Mouse (Mus musculus): ENCODE measurements at regions not wholly inside any gene's neighbourhood (a gene's known extent, or its start where the extent isn't known, plus 50 kb on each side); places are given as distances from the start of the nearest gene placed in this dataset.

- Histone ChIP-seq H3K79me2 (ENCODE audit: control insufficient read depth, insufficient read depth) (no peaks in the 10 kb centered on the region), H3K27me3 (ENCODE audit: control insufficient read depth, insufficient read depth, insufficient read length) (no peaks in the 10 kb centered on the region), H3K4me3 (no peak overlapping the region), H3ac (ENCODE audit: control insufficient read depth, insufficient read length) (no peak overlapping the region), H3K4me2 (ENCODE audit: low read depth) (no peak overlapping the region), H3K36me3 (ENCODE audit: control insufficient read depth, insufficient read depth) (no peaks in the 10 kb centered on the region)
- TF ChIP-seq REST (IDR thresholded peaks at IDR 0.05; ENCODE audit: insufficient read depth, insufficient read length), result no peak
- TF ChIP-seq MYOG (IDR thresholded peaks at IDR 0.05; ENCODE audit: control insufficient read depth in 1 of 3, insufficient read depth in 1 of 3, insufficient read length in 2 of 3, low read depth in 2 of 3), result no peak
- no peak for TF ChIP-seq SRF (IDR thresholded peaks at IDR 0.05; ENCODE audit: control insufficient read depth, insufficient read length, low read depth)
- no peak for TF ChIP-seq TCF12 (IDR thresholded peaks at IDR 0.05; ENCODE audit: insufficient read depth, poor library complexity, severe bottlenecking)
- TF ChIP-seq TCF3 (IDR thresholded peaks at IDR 0.05; ENCODE audit: insufficient read length, low read depth), result no peak
- TF ChIP-seq E2F4 (IDR thresholded peaks at IDR 0.05; ENCODE audit: insufficient read depth), result no peak
- TF ChIP-seq POLR2AphosphoS2 (IDR thresholded peaks at IDR 0.05; ENCODE audit: insufficient read length, low read depth), result no peak
- no peak for TF ChIP-seq MYOD1 (IDR thresholded peaks at IDR 0.05; ENCODE audit: control insufficient read depth in 1 of 3, insufficient read length in 2 of 3, low read depth in 2 of 3)
- no peak for TF ChIP-seq USF1 (IDR thresholded peaks at IDR 0.05; ENCODE audit: low read depth)
Observed at GRCm38 (mm10) chr2:48622316-48622715, 191.6 kb upstream of the Acvr2a start.

GRCm38 (mm10) chr2:48624040-48624439 lies 189.9 kb upstream of the Acvr2a start:
- no peaks in the 10 kb centered on the region for H3K27me3 ChIP-seq (ENCODE audit: control insufficient read depth, insufficient read depth, insufficient read length)
- H3K79me2 ChIP-seq (ENCODE audit: control insufficient read depth, insufficient read depth), result no peaks in the 10 kb centered on the region
- no peak overlapping the region for H3K4me3 ChIP-seq
- TF ChIP-seq TCF12 (IDR thresholded peaks at IDR 0.05; ENCODE audit: insufficient read depth, poor library complexity, severe bottlenecking) (no peak), SRF (IDR thresholded peaks at IDR 0.05; ENCODE audit: control insufficient read depth, insufficient read length, low read depth) (no peak), E2F4 (IDR thresholded peaks at IDR 0.05; ENCODE audit: insufficient read depth) (no peak), MYOG (IDR thresholded peaks at IDR 0.05; ENCODE audit: control insufficient read depth in 1 of 3, insufficient read depth in 1 of 3, insufficient read length in 2 of 3, low read depth in 2 of 3) (no peak), POLR2A (IDR thresholded peaks at IDR 0.05; ENCODE audit: insufficient read length, low read depth) (no peak), TCF3 (IDR thresholded peaks at IDR 0.05; ENCODE audit: insufficient read length, low read depth) (no peak), USF1 (IDR thresholded peaks at IDR 0.05; ENCODE audit: low read depth) (no peak), CEBPB (IDR thresholded peaks at IDR 0.05; ENCODE audit: insufficient read depth, poor library complexity, severe bottlenecking) (no peak), MYOD1 (IDR thresholded peaks at IDR 0.05; ENCODE audit: control insufficient read depth in 1 of 3, insufficient read length in 2 of 3, low read depth in 2 of 3) (no peak), POLR2AphosphoS2 (IDR thresholded peaks at IDR 0.05; ENCODE audit: insufficient read length, low read depth) (no peak), MAX (IDR thresholded peaks at IDR 0.05; ENCODE audit: low read depth) (no peak), REST (IDR thresholded peaks at IDR 0.05; ENCODE audit: insufficient read depth, insufficient read length) (no peak)
- H3K36me3 ChIP-seq (ENCODE audit: control insufficient read depth, insufficient read depth), result no peaks in the 10 kb centered on the region
- no peak overlapping the region for H3K4me2 ChIP-seq (ENCODE audit: low read depth)
- no peak overlapping the region for H3ac ChIP-seq (ENCODE audit: control insufficient read depth, insufficient read length)

- no peaks in the 10 kb centered on the region for H3K36me3 ChIP-seq (ENCODE audit: control insufficient read depth, insufficient read depth)
- no peaks in the 10 kb centered on the region for H3K27me3 ChIP-seq (ENCODE audit: control insufficient read depth, insufficient read depth, insufficient read length)
- no peak overlapping the region for H3K4me3 ChIP-seq
- no peak overlapping the region for H3ac ChIP-seq (ENCODE audit: control insufficient read depth, insufficient read length)
- no peak for TF ChIP-seq POLR2AphosphoS2 (IDR thresholded peaks at IDR 0.05; ENCODE audit: insufficient read length, low read depth)
- TF ChIP-seq CEBPB (IDR thresholded peaks at IDR 0.05; ENCODE audit: insufficient read depth, poor library complexity, severe bottlenecking), result no peak
- no peak for TF ChIP-seq USF1 (IDR thresholded peaks at IDR 0.05; ENCODE audit: low read depth)
- no peak for TF ChIP-seq SRF (IDR thresholded peaks at IDR 0.05; ENCODE audit: control insufficient read depth, insufficient read length, low read depth)
- TF ChIP-seq TCF12 (IDR thresholded peaks at IDR 0.05; ENCODE audit: insufficient read depth, poor library complexity, severe bottlenecking), result no peak
- TF ChIP-seq E2F4 (IDR thresholded peaks at IDR 0.05; ENCODE audit: insufficient read depth), result no peak
- TF ChIP-seq MAX (IDR thresholded peaks at IDR 0.05; ENCODE audit: low read depth), result no peak
- TF ChIP-seq REST (IDR thresholded peaks at IDR 0.05; ENCODE audit: insufficient read depth, insufficient read length), result no peak
- no peak for TF ChIP-seq MYOD1 (IDR thresholded peaks at IDR 0.05; ENCODE audit: control insufficient read depth in 1 of 3, insufficient read length in 2 of 3, low read depth in 2 of 3)
- no peak for TF ChIP-seq POLR2A (IDR thresholded peaks at IDR 0.05; ENCODE audit: insufficient read length, low read depth)
- no peak overlapping the region for H3K4me2 ChIP-seq (ENCODE audit: low read depth)
- no peaks in the 10 kb centered on the region for H3K79me2 ChIP-seq (ENCODE audit: control insufficient read depth, insufficient read depth)
Observed at GRCm38 (mm10) chr2:48624461-48624860, 189.4 kb upstream of the Acvr2a start.

- H3K36me3 ChIP-seq (ENCODE audit: control insufficient read depth, insufficient read depth), result no peaks in the 10 kb centered on the region
- no peak overlapping the region for H3ac ChIP-seq (ENCODE audit: control insufficient read depth, insufficient read length)
- H3K27me3 ChIP-seq (ENCODE audit: control insufficient read depth, insufficient read depth, insufficient read length), result no peaks in the 10 kb centered on the region
- TF ChIP-seq MYOG (IDR thresholded peaks at IDR 0.05; ENCODE audit: control insufficient read depth in 1 of 3, insufficient read depth in 1 of 3, insufficient read length in 2 of 3, low read depth in 2 of 3) (no peak), REST (IDR thresholded peaks at IDR 0.05; ENCODE audit: insufficient read depth, insufficient read length) (no peak), USF1 (IDR thresholded peaks at IDR 0.05; ENCODE audit: low read depth) (no peak), SRF (IDR thresholded peaks at IDR 0.05; ENCODE audit: control insufficient read depth, insufficient read length, low read depth) (no peak), MAX (IDR thresholded peaks at IDR 0.05; ENCODE audit: low read depth) (no peak), POLR2A (IDR thresholded peaks at IDR 0.05; ENCODE audit: insufficient read length, low read depth) (no peak), MYOD1 (IDR thresholded peaks at IDR 0.05; ENCODE audit: control insufficient read depth in 1 of 3, insufficient read length in 2 of 3, low read depth in 2 of 3) (no peak), TCF3 (IDR thresholded peaks at IDR 0.05; ENCODE audit: insufficient read length, low read depth) (no peak), TCF12 (IDR thresholded peaks at IDR 0.05; ENCODE audit: insufficient read depth, poor library complexity, severe bottlenecking) (no peak)
- H3K79me2 ChIP-seq (ENCODE audit: control insufficient read depth, insufficient read depth), result no peaks in the 10 kb centered on the region
- no peak overlapping the region for H3K4me3 ChIP-seq
- no peak overlapping the region for H3K4me2 ChIP-seq (ENCODE audit: low read depth)
Observed at GRCm38 (mm10) chr2:48627011-48627410, 186.9 kb upstream of the Acvr2a start.

All from myocyte (in vitro differentiated cells).